Mouse (Mus musculus): ENCODE measurements around the gene Plekha5.

DNA sequence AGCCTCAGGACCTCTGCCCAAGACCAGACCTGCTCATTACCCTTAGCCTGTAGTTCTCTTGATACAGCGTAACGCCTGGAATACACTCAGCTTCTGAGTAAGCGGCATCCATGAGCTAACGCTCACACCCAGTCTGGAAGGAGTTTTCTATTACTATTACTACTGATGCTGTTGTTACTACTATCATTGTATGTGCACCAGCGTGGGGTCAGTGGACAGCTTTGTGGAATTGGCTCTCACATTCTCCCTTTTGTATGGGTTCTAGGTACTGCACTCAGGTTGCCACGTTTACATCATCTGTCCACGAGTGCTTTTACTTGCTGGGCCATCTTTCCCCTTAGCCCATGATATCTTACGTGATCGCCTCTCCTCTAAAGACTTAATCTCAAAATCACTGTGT lies 8.5 kb downstream of the Plekha5 start:
- TF ChIP-seq POLR2A (IDR thresholded peaks at IDR 0.05; ENCODE audit: low read depth, low read length) (no peak), CTCF (IDR thresholded peaks at IDR 0.05; ENCODE audit: borderline replicate concordance, insufficient read depth, low read length) (no peak)
